Mouse (Mus musculus) retina, postnatal 1 day (tissue): ENCODE data around the gene Nrcam.

Experiments
- DNase-seq: peaks from one replicate; pipeline ENCODE4 v3.0.0-alpha.2; 2012

Nrcam gene

GRCm38 (mm10) chr12:44371076-44371710 is 42.5 kb downstream of the Nrcam start:
- no peak for DNase-seq

- DNase-seq: no peak
Measured at GRCm38 (mm10) chr12:44375956-44376355, 47.3 kb downstream of the Nrcam start.

- DNase-seq: no peak
Measured at GRCm38 (mm10) chr12:44378431-44379161, 49.9 kb downstream of the Nrcam start.

GRCm38 (mm10) chr12:44380805-44381204 is 52.1 kb downstream of the Nrcam start:
- DNase-seq: no peak

- DNase-seq: no peak
Measured at GRCm38 (mm10) chr12:44386398-44386797, 57.7 kb downstream of the Nrcam start.

- DNase-seq: no peak
Measured at GRCm38 (mm10) chr12:44388220-44388619, 59.5 kb downstream of the Nrcam start.

GRCm38 (mm10) chr12:44390391-44391137 is 61.9 kb downstream of the Nrcam start:
- peak; percentile 39 for DNase-seq

GRCm38 (mm10) chr12:44394901-44395300 is 66.2 kb downstream of the Nrcam start:
- no peak for DNase-seq

- no peak for DNase-seq
Measured at GRCm38 (mm10) chr12:44397782-44398181, 69.1 kb downstream of the Nrcam start.

GRCm38 (mm10) chr12:44402134-44402533 is 73.4 kb downstream of the Nrcam start:
- no peak for DNase-seq

GRCm38 (mm10) chr12:44403270-44403669 is 74.6 kb downstream of the Nrcam start:
- no peak for DNase-seq

GRCm38 (mm10) chr12:44403731-44404424 is 75.2 kb downstream of the Nrcam start:
- peak; percentile 80 for DNase-seq

- no peak for DNase-seq
Measured at GRCm38 (mm10) chr12:44409786-44410185, 81.1 kb downstream of the Nrcam start.

- no peak for DNase-seq
Measured at GRCm38 (mm10) chr12:44411031-44411430, 82.3 kb downstream of the Nrcam start.

GRCm38 (mm10) chr12:44422154-44422866 is 93.6 kb downstream of the Nrcam start:
- peak; percentile 46 for DNase-seq

- DNase-seq: no peak
Measured at GRCm38 (mm10) chr12:44422867-44423255, 94.2 kb downstream of the Nrcam start.

- no peak for DNase-seq
Measured at GRCm38 (mm10) chr12:44424011-44424410, 95.3 kb downstream of the Nrcam start.

- peak; percentile 45 for DNase-seq
Measured at GRCm38 (mm10) chr12:44425040-44425439, 96.4 kb downstream of the Nrcam start.

GRCm38 (mm10) chr12:44430335-44430734 is 101.7 kb downstream of the Nrcam start:
- peak; percentile 74 for DNase-seq

- DNase-seq: peak; percentile 30
Measured at GRCm38 (mm10) chr12:44430996-44431395, 102.3 kb downstream of the Nrcam start.

GRCm38 (mm10) chr12:44432727-44433126 is 104.0 kb downstream of the Nrcam start:
- no peak for DNase-seq

GRCm38 (mm10) chr12:44437046-44437827 is 108.6 kb downstream of the Nrcam start:
- DNase-seq: peak; percentile 71
